ENCODE assay signal across 13 mouse cellular contexts in the genomic region with DNA sequence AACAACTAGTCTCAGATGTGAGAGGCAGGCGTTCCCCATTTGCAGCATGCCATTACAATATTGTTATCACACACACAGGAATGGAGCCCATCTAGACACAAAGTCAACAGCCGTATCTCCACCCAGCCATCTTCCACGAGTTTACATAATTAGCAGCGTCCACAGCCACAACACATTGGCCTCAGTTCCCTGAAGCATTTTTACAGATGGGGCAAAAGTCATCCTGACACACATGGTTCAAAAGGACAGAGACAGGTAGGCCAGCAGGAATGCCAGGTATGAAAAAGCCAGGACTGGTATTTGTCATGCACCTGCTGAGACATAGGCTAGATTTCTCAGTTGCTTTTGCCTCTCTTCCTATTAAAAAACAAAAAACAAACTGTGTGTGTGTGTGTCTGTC.
"Had no signal": no experiment of that assay in that cellular context is flagged by ENCODE, and none has a peak within 500 bp of the region (broad histone marks: within the 10 kb centered on the region; RNA-seq: fewer than 3 reads in every experiment).

No protein-coding gene starts in this region.

- H3K27me3 ChIP-seq: neural tube, embryonic 12.5 days had no signal

- H3K4me2 ChIP-seq: midbrain, embryonic 12.5 days; midbrain, embryonic 15.5 days; neural tube, embryonic 12.5 days had no signal

- H3K27ac ChIP-seq: midbrain, embryonic 10.5 days; midbrain, embryonic 12.5 days; midbrain, embryonic 15.5 days; neural tube, embryonic 12.5 days had no signal

- H3K9ac ChIP-seq: lung, embryonic 14.5 days; midbrain, embryonic 12.5 days; midbrain, embryonic 15.5 days; neural tube, embryonic 12.5 days had no signal

- H3K36me3 ChIP-seq: midbrain, embryonic 10.5 days; midbrain, embryonic 12.5 days; midbrain, embryonic 15.5 days; neural tube, embryonic 12.5 days had no signal

- DNase-seq: lung, adult 18-20 months; lung, embryonic 14.5 days; lung, postnatal 10 days; lung, postnatal 4 days; right cerebral cortex, postnatal 14 days; spleen, adult 18-20 months; thymus, adult 18-20 months; thymus, postnatal 14 days; thymus, postnatal 36 days had no signal

- H3K4me3 ChIP-seq: midbrain, embryonic 10.5 days; midbrain, embryonic 12.5 days; midbrain, embryonic 15.5 days; neural tube, embryonic 12.5 days had no signal

- H3K9me3 ChIP-seq: midbrain, embryonic 10.5 days; midbrain, embryonic 12.5 days; midbrain, embryonic 15.5 days; neural tube, embryonic 12.5 days had no signal

- ATAC-seq: midbrain, embryonic 15.5 days had no signal
